Mouse (Mus musculus) liver, embryonic 16.5 days (tissue): ENCODE results near the gene Zfp13. TPM values are rescaled to one million over a fixed set of nuclear protein-coding genes. Genes with fewer than 3 reads are reported as not detected.
A peak's percentile ranks its signal among the peaks of the same experiment; 100 is the strongest.

ENCODE experiments used
- ATAC-seq: fragments of 200-750 bp; cut with Nextera tagmentation; 2 replicates; pipeline ENCODE4 v1.8.0; 2017; ENCODE audit warnings: low read depth, mild to moderate bottlenecking, moderate number of reproducible peaks, moderate library complexity
- H3K27ac ChIP-seq: fragments of 300-500 bp; sonication (generic); 2 replicates; pipeline ENCODE4 v1.5.1; 2014; ENCODE audit warnings: mild to moderate bottlenecking, low read length
- H3K27me3 ChIP-seq: fragments of 300-500 bp; sonication (generic); 2 replicates; pipeline ENCODE4 v1.6.1; 2014; ENCODE audit warnings: low read depth, low read length, mixed read lengths; ENCODE audit not compliant: control insufficient read depth, insufficient read depth
- H3K36me3 ChIP-seq: fragments of 300-500 bp; sonication (generic); 2 replicates; pipeline ENCODE4 v1.6.1; 2014; ENCODE audit warnings: mild to moderate bottlenecking; ENCODE audit not compliant: control insufficient read depth, insufficient read depth
- H3K4me1 ChIP-seq: fragments of 300-500 bp; sonication (generic); 2 replicates; pipeline ENCODE4 v1.6.1; 2014; ENCODE audit warnings: low read depth, low read length, mixed read lengths; ENCODE audit not compliant: control insufficient read depth
- H3K4me2 ChIP-seq: fragments of 300-500 bp; sonication (generic); 2 replicates; pipeline ENCODE4 v1.6.1; 2014; ENCODE audit warnings: low read depth, low read length, mixed read lengths
- H3K4me3 ChIP-seq: fragments of 300-500 bp; sonication (generic); 2 replicates; pipeline ENCODE4 v1.5.1; 2014; ENCODE audit warnings: low read depth, mild to moderate bottlenecking, low read length
- H3K9ac ChIP-seq: fragments of 300-500 bp; sonication (generic); 2 replicates; pipeline ENCODE4 v1.6.1; 2014; ENCODE audit warnings: low read depth, low read length
- H3K9me3 ChIP-seq: fragments of 300-500 bp; sonication (generic); replicated peaks from 2 replicates; pipeline ENCODE4 v1.6.1; 2016; ENCODE audit warnings: low read length; ENCODE audit not compliant: control insufficient read depth
- WGBS: fragments of 180-500 bp; shearing (Covaris S2); extraction: QIAGEN DNeasy Blood & Tissue Kit; methylation state at CpG from one replicate; pipeline ENCODE4 v1.1.7; 2014; ENCODE audit not compliant: insufficient replicate concordance; 5-methylcytosine and 5-hydroxymethylcytosine counted together
- polyA plus RNA-seq: library from polyadenylated mRNA; unstranded; fragments of >200 nt; fragmentation: Nextera tagmentation; extraction: Ambion mirVana; gene quantifications from 2 replicates; pipeline ENCODE4 v1.2.1, GENCODE M21; 2015

Gene Zfp13
- polyA plus RNA-seq, 1 experiment from 2014 or later: 1.6 TPM

DNA sequence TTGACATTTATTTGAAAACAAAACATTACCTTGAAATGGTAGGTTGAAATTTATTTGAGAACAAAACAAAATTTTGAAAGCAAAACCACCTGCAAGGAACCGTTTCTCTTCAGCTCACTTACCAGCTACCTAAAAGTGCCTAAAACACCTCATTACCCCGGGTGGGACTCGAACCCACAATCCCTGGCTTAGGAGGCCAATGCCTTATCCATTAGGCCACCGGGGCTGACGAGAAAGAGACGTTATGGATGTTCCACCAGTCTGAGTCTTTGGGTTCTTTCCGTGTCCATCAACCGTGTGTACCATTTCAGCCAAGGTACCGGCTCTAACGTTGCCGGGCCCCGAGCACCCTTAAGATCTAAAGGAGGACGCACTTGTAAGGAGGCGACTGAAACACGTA is 50.7 kb downstream of the Zfp13 start:
- no peaks in the 10 kb centered on the region for H3K9me3 ChIP-seq
- H3K27ac ChIP-seq: peak overlapping the region; percentile 71
- no peaks in the 10 kb centered on the region for H3K27me3 ChIP-seq
- peaks cover 38% of the 10 kb centered on the region for H3K4me1 ChIP-seq
- H3K4me3 ChIP-seq: peak overlapping the region; percentile 82
- peak overlapping the region; percentile 89 for H3K4me2 ChIP-seq
- WGBS: under 1% methylated on average over 15 of the region's 15 CpGs
- ATAC-seq: peak; percentile 25
- H3K9ac ChIP-seq: peak overlapping the region; percentile 50
- no peaks in the 10 kb centered on the region for H3K36me3 ChIP-seq

DNA sequence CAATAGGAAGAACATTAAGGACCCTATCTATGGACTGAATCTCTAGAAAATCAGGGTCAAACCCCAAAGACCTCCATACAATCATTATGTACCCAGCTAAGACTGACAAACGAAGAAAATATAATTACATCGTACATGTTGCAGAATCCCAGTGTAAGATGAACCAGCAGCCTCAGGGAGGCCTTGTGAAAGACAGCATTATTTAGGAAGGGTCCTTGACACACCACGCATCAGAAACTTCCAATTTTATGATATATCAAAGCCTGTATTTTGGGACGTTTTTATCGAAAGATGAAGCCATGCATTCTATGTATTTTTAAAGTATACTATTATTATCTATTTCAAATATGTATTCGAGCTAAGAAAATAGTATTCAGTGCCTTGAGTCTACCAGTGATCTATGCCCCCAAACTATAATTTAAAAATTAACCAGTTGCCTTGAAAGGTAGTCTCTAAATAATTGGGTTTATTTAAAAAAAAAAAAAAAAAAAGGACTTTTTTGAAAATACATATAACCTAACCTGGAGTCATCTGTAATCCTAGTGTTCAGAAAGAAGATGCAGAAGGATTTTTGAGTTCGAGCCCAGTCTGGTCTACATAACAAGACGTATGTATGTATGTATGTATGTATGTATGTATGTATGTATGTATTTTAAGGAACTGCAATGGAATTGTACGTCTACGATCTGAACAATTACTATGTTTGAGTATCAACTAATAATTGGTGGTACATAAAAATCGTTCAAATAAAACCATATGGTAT is 51.4 kb downstream of the Zfp13 start:
- Histone ChIP-seq H3K4me3 (peak overlapping the region; percentile 82), H3K4me2 (peak overlapping the region; percentile 89), H3K4me1 (peaks cover 32% of the 10 kb centered on the region), H3K27ac (no peak overlapping the region), H3K27me3 (no peaks in the 10 kb centered on the region), H3K36me3 (no peaks in the 10 kb centered on the region), H3K9me3 (no peaks in the 10 kb centered on the region), H3K9ac (no peak overlapping the region)
- WGBS: 46% methylated on average over 11 of the region's 11 CpGs
- no peak for ATAC-seq

DNA sequence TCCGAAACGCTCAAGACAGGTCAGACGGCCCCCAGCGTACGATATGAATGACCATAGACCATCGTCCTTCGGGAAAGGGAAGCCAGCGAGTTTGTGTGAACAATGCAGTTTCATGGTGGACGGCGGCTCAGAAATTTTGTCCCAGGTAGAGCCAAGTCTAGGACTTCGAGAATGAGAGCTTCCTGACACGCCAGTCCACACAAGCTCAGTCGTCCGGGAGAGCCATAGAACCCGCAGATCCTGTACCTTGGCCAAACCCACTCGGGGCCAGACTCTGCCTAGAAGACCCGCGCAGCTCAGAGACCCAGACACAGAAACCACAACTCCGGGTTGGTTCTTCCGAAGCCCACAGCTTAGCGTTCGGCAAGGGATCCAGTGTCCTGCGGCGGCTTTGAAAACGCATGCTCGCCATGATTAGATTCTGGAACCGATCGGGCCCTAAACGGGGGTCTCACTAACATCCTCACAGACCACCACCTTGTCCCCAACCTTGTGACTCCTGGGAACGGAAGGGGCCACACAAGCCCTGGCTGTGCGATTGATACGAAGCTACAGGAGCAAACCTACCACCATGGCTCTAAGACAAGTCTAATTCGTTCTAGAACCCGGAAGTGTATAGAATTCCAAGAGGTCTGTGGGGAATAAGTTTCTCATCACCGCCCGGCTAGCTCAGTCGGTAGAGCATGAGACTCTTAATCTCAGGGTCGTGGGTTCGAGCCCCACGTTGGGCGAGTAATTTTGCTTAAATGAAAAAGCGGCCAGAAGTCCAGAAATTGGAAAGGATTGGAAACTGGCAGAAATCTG is 52.4 kb downstream of the Zfp13 start:
- H3K4me3 ChIP-seq: peak overlapping the region; percentile 76
- no peaks in the 10 kb centered on the region for H3K36me3 ChIP-seq
- peak overlapping the region; percentile 74 for H3K4me2 ChIP-seq
- peaks cover 29% of the 10 kb centered on the region for H3K4me1 ChIP-seq
- peak; percentile 30 for ATAC-seq
- H3K9ac ChIP-seq: peak overlapping the region; percentile 85
- H3K9me3 ChIP-seq: no peaks in the 10 kb centered on the region
- WGBS: under 1% methylated on average over 42 of the region's 42 CpGs
- peak overlapping the region; percentile 85 for H3K27ac ChIP-seq
- no peaks in the 10 kb centered on the region for H3K27me3 ChIP-seq

DNA sequence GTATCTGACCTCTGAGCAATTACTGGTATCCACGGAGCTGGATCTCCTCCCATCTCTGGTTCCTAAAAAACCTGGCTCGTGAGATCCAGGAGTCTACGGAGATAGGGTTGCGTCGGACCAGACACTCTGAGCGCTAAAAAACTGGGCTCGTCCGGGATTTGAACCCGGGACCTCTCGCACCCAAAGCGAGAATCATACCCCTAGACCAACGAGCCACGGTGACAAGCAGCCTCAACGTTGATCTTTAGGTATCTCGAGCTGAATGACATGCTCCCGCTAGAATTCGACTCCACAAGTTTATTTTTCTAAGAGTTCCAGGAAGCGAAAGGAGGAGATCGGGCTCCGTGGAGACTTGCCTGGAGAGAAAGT is 53.0 kb downstream of the Zfp13 start:
- H3K4me2 ChIP-seq: peak overlapping the region; percentile 74
- no peaks in the 10 kb centered on the region for H3K9me3 ChIP-seq
- no peaks in the 10 kb centered on the region for H3K36me3 ChIP-seq
- peak overlapping the region; percentile 76 for H3K4me3 ChIP-seq
- peak overlapping the region; percentile 85 for H3K9ac ChIP-seq
- under 1% methylated on average over 20 of the region's 20 CpGs for WGBS
- peak; percentile 65 for ATAC-seq
- H3K4me1 ChIP-seq: peaks cover 26% of the 10 kb centered on the region
- H3K27ac ChIP-seq: peak overlapping the region; percentile 85
- no peaks in the 10 kb centered on the region for H3K27me3 ChIP-seq

DNA sequence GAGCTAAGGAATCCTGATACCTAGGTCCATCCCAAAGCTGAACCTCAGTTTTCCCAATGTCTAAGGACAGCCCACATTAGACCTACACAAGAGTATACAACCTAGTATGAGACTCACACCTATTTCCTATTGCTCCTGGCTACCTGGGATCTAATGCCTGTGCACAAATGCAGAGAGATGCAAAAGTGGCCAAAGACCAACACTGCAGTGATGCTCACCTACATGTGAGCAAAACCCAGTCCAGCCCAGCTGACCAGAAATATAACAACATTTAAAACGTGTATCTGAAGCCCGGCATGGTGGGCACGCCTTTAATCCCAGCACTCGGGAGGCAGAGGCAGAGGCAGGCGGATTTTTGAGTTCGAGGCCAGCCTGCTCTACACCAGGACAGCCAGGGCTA is 53.4 kb downstream of the Zfp13 start:
- Histone ChIP-seq H3K9me3 (no peaks in the 10 kb centered on the region), H3K4me1 (peaks cover 21% of the 10 kb centered on the region), H3K27ac (no peak overlapping the region), H3K9ac (no peak overlapping the region), H3K27me3 (no peaks in the 10 kb centered on the region), H3K4me2 (peak overlapping the region; percentile 74; the same call in 1 of the 2 replicates), H3K4me3 (peak overlapping the region; percentile 76), H3K36me3 (no peaks in the 10 kb centered on the region)
- WGBS: 5% methylated on average over 6 of the region's 6 CpGs
- ATAC-seq: no peak

DNA sequence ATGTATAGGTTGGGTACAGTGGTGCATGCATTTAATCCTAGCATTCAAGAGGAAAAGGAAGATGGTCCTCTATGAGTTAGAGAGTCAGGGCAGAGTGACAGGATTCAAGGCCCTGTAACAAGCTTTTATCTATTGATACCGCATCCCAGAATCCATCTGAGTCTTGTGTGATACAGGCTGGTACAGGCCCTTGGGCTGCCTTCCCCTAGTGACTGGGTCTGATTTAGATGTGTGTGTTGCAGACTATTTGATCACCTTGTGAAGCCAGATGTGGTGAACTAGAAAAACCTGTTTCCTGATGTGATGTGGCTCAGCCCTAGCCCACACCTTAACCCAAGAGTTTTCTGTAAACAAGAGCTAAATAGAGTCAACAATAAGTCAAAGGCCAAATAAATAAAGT is 54.5 kb downstream of the Zfp13 start:
- H3K4me3 ChIP-seq: no peak overlapping the region
- peaks cover 19% of the 10 kb centered on the region for H3K4me1 ChIP-seq
- H3K27me3 ChIP-seq: no peaks in the 10 kb centered on the region
- no peaks in the 10 kb centered on the region for H3K9me3 ChIP-seq
- H3K27ac ChIP-seq: no peak overlapping the region
- ATAC-seq: no peak
- WGBS: 88% methylated on average over 1 of the region's 1 CpGs
- no peak overlapping the region for H3K4me2 ChIP-seq
- no peak overlapping the region for H3K9ac ChIP-seq
- H3K36me3 ChIP-seq: no peaks in the 10 kb centered on the region

DNA sequence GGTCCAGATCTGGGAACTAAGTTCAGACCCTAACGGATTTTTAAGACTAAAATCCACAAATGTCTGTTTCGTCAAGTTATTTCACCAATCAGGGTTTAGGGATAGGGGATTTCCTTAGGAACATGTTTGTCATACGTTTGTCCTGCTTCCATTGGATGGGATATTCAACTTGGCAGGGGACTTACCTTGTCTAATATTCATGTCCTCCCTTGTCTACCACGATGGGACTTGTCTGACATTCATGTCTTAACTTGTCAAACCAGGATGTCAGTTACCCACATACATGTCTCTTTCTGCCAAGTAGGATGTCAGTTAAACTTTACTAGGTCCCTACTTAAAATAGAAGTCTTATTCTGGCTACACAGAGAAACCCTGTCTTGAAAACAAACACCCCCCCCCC is 55.3 kb downstream of the Zfp13 start:
- ATAC-seq: no peak
- no peak overlapping the region for H3K4me3 ChIP-seq
- 57% methylated on average over 4 of the region's 4 CpGs for WGBS
- H3K9me3 ChIP-seq: no peaks in the 10 kb centered on the region
- H3K27me3 ChIP-seq: no peaks in the 10 kb centered on the region
- peaks cover 11% of the 10 kb centered on the region for H3K4me1 ChIP-seq
- no peaks in the 10 kb centered on the region for H3K36me3 ChIP-seq
- H3K27ac ChIP-seq: no peak overlapping the region
- no peak overlapping the region for H3K4me2 ChIP-seq
- no peak overlapping the region for H3K9ac ChIP-seq

DNA sequence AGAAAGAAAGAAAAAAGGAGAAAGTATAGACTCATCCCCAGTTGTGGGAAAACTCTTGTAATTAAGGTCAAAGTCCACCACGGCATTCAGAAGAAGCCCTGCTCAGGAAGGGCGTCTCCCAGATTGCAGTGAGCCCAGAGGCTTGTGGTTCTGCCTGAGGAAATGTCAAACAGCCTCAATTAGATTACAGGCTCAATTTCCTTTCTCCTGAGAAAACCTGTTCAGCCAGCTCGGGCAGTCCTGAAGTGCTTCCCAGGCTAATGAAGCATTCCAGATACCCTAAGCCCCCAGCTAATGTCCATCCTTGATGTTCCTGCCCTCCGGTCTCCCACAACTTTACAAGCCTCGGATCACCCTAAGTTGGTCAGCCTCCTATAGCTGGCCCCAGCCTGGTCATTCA is 56.0 kb downstream of the Zfp13 start:
- Histone ChIP-seq H3K27me3 (no peaks in the 10 kb centered on the region), H3K9ac (no peak overlapping the region), H3K4me3 (no peak overlapping the region), H3K4me1 (peaks cover 9% of the 10 kb centered on the region), H3K9me3 (no peaks in the 10 kb centered on the region), H3K27ac (no peak overlapping the region), H3K36me3 (no peaks in the 10 kb centered on the region), H3K4me2 (no peak overlapping the region)
- WGBS: 32% methylated on average over 5 of the region's 5 CpGs
- ATAC-seq: no peak

DNA sequence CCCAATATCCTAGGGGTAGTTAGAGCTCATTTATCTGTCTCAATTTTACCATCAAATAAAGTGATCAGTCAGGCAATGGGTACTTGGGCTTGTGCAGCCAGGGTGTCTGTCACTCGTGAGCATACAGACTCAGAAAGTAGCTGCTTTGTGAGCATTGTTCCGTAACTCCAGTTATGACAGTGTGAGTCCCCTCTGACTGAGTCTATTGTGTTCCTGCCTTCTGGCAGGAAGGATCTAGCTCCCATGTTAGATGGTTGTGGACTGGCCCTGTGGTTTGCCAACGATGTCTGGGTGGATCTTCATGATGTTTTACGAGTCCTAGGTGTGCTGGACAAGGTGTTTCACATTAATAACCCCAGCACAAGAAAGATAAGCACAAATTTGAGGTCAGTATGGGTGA is 56.5 kb downstream of the Zfp13 start:
- no peaks in the 10 kb centered on the region for H3K27me3 ChIP-seq
- no peak overlapping the region for H3K27ac ChIP-seq
- H3K9me3 ChIP-seq: no peaks in the 10 kb centered on the region
- ATAC-seq: no peak
- H3K9ac ChIP-seq: no peak overlapping the region
- H3K4me3 ChIP-seq: no peak overlapping the region
- 25% methylated on average over 4 of the region's 4 CpGs for WGBS
- peaks cover 13% of the 10 kb centered on the region for H3K4me1 ChIP-seq
- no peaks in the 10 kb centered on the region for H3K36me3 ChIP-seq
- no peak overlapping the region for H3K4me2 ChIP-seq
